Mouse (Mus musculus) gastrocnemius, adult 2 months (tissue): ENCODE measurements around the gene Oxgr1. TPM values are rescaled to one million over a fixed set of nuclear protein-coding genes. Genes with fewer than 3 reads are reported as not detected.
"Not testable (repeated sequence)": the region's sequence is repeated elsewhere in the genome, so short reads cannot be mapped to it uniquely, and the experiment has no call there.

Experiments used
- DNase-seq: peaks from one replicate; pipeline ENCODE4 v3.0.0; 2022
- H3K27ac ChIP-seq: fragments of 200-600 bp; 2 replicates; pipeline ENCODE4 v1.8.1; 2022; ENCODE audit warnings: mild to moderate bottlenecking
- H3K4me3 ChIP-seq: fragments of 200-600 bp; 2 replicates; pipeline ENCODE4 v1.8.1; 2022; ENCODE audit warnings: mild to moderate bottlenecking, moderate library complexity
- CTCF ChIP-seq: fragments of 200-600 bp; IDR thresholded peaks from 2 replicates; pipeline ENCODE4 v1.8.1; 2022; ENCODE audit warnings: antibody characterized with exemption, mild to moderate bottlenecking, moderate library complexity
- intact Hi-C: fragments of 180-260 bp; cut with DNase I; formaldehyde crosslinking; loops from one replicate; pipeline ENCODE4 v1.15.1; 2025
- total RNA-seq, 2 experiments: library from RNA; stranded (reverse); gene quantifications; 2 replicates each; pipeline ENCODE4 v1.2.3; 2021

Gene Oxgr1
- total RNA-seq, 2 experiments from 2014 or later = not detected

GRCm38 (mm10) chr14:120005153-120005552 lies 37.1 kb downstream of the Oxgr1 start:
- peak; percentile 29 for TF ChIP-seq CTCF
- Histone ChIP-seq H3K4me3 (no peak overlapping the region), H3K27ac (no peak overlapping the region)
- no peak for DNase-seq
- intact Hi-C loops = no loop called here

GRCm38 (mm10) chr14:120003661-120004060 lies 38.6 kb downstream of the Oxgr1 start:
- TF ChIP-seq CTCF = no peak
- no peak for DNase-seq
- H3K4me3 ChIP-seq = no peak overlapping the region
- intact Hi-C loops = no loop called here
- no peak overlapping the region for H3K27ac ChIP-seq

- no peak overlapping the region for H3K4me3 ChIP-seq
- intact Hi-C loops = no loop called here
- no peak for TF ChIP-seq CTCF
These were observed 39.6 kb downstream of the Oxgr1 start for GRCm38 (mm10) chr14:120002673-120003072.

GRCm38 (mm10) chr14:119989651-119990050 lies 52.6 kb downstream of the Oxgr1 start:
- Histone ChIP-seq H3K4me3 (no peak overlapping the region), H3K27ac (no peak overlapping the region)
- no peak for DNase-seq
- intact Hi-C loops = no loop called here
- TF ChIP-seq CTCF = no peak

More at GRCm38 (mm10) chr14:120002673-120003072, 39.6 kb downstream of the Oxgr1 start:
- DNase-seq = no peak
- no peak overlapping the region for H3K27ac ChIP-seq

GRCm38 (mm10) chr14:119988937-119989645 lies 53.1 kb downstream of the Oxgr1 start:
- Histone ChIP-seq H3K27ac (no peak overlapping the region), H3K4me3 (no peak overlapping the region)
- intact Hi-C loops = no loop called here
- no peak for TF ChIP-seq CTCF
- DNase-seq = no peak

- Histone ChIP-seq H3K4me3 (no peak overlapping the region), H3K27ac (no peak overlapping the region)
- TF ChIP-seq CTCF = no peak
- no peak for DNase-seq
- intact Hi-C loops = no loop called here
These were observed 55.0 kb downstream of the Oxgr1 start for GRCm38 (mm10) chr14:119987257-119987656.

- no peak overlapping the region for H3K4me3 ChIP-seq
- H3K27ac ChIP-seq = no peak overlapping the region
- intact Hi-C loops = no loop called here
- no peak for TF ChIP-seq CTCF
- DNase-seq = no peak
These were observed 55.5 kb downstream of the Oxgr1 start for GRCm38 (mm10) chr14:119986778-119987177.

GRCm38 (mm10) chr14:119986351-119986750 lies 55.9 kb downstream of the Oxgr1 start:
- H3K4me3 ChIP-seq, DNase-seq, intact Hi-C loops, H3K27ac ChIP-seq: not testable (repeated sequence)

GRCm38 (mm10) chr14:119981314-119981713 lies 60.9 kb downstream of the Oxgr1 start:
- Histone ChIP-seq H3K27ac (no peak overlapping the region), H3K4me3 (no peak overlapping the region)
- TF ChIP-seq CTCF = no peak
- intact Hi-C loops = no loop called here
- no peak for DNase-seq

- intact Hi-C loops = no loop called here
- H3K27ac ChIP-seq = no peak overlapping the region
- no peak overlapping the region for H3K4me3 ChIP-seq
- TF ChIP-seq CTCF = no peak
- DNase-seq = no peak
These were observed 61.5 kb downstream of the Oxgr1 start for GRCm38 (mm10) chr14:119980698-119981235.

Other genes with a start within 250 kb of the Oxgr1 start
- 100 to 1,000 TPM; 282 to 352 TPM for gene Mbnl2, start 233.2 kb upstream of the Oxgr1 start, total RNA-seq